Mouse (Mus musculus) spleen, adult 18-20 months (tissue): ENCODE results near the gene Erbb3.

Experiments used
- DNase-seq, 2 experiments: peaks; one replicate each; pipeline ENCODE4 v3.0.0; 2022; ENCODE audit warnings: mixed read lengths in 2 of 2

Gene Erbb3

GRCm38 (mm10) chr10:128524732-128525662 is 64.5 kb downstream of the Erbb3 start:
- DNase-seq = peak; percentile 66 to 70

GRCm38 (mm10) chr10:128524111-128524731 is 65.2 kb downstream of the Erbb3 start:
- peak in 1 of 2 experiments; percentile 45 for DNase-seq

- no peak for DNase-seq
Observed at GRCm38 (mm10) chr10:128522351-128522750, 67.1 kb downstream of the Erbb3 start.

- no peak for DNase-seq
Observed at GRCm38 (mm10) chr10:128520591-128520990, 68.9 kb downstream of the Erbb3 start.

GRCm38 (mm10) chr10:128518833-128519232 is 70.6 kb downstream of the Erbb3 start:
- DNase-seq = peak in 1 of 2 experiments; percentile 49
